Mouse (Mus musculus) c-Kit-positive CD71-negative TER-119-negative erythroid progenitor cells, embryonic 14.5 days (primary cell): Measurements from ENCODE around the gene Cercam.
"Not testable (repeated sequence)": the region's sequence is repeated elsewhere in the genome, so short reads cannot be mapped to it uniquely, and the experiment has no call there.

Source experiments
- DNase-seq: peaks from one replicate; pipeline ENCODE4 v3.0.0-alpha.2; 2013; ENCODE audit warnings: low read depth

The Cercam gene

DNA sequence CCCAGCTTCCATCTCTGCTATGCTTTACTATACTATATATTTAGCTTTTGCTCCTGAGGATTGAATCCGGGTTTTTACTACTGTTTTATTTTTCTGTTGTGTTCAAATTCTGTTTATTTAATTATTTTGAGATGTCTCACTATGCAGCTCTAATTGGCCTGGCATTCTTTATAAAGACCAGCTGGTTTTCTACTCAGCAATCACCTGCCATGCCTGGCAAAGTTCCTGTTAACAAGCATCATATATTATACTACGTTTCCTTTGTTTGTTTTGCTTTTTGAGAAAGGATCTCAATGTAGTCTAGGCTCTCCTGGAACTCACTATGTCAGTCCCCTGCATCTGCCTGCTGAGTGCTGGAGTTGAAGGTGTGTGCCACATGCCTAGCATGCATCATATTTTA, 28.4 kb downstream of the Cercam start:
- DNase-seq, result no peak

DNA sequence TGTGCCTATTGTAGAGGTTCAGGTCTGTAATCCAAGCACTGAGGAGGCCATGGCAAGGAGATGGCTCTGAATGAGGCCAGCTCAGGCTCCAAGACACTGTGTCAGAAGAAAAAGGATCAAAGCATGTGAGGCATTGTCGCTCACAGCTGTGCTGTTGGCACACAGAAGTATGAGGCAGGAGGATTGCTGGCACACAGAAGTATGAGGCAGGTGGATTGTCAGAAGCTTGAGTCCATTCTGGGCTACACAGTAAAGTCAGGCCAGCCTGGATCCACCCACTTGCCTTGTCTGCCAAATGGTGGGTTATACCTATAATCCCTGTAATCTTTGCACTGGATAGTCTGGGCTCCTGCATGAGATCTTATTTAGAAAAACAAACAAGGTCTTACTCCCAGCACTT, 29.1 kb downstream of the Cercam start:
- no peak for DNase-seq

- DNase-seq, result no peak
Measured at GRCm38 (mm10) chr2:29902194-29902593, 33.2 kb downstream of the Cercam start.

DNA sequence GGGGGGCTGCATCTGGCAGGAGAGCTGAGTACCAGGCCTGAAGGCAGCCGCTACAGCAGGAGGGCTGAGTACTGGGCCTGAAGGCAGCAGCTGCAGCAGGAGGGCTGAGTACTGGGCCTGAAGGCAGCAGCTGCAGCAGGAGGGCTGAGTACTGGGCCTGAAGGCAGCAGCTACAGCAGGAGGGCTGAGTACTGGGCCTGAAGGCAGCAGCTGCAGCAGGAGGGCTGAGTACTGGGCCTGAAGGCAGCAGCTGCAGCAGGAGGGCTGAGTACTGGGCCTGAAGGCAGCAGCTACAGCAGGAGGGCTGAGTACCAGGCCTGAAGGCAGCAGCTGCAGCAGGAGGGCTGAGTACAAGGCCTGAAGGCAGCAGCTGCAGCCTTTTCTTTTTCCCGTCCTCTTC, 39.2 kb downstream of the Cercam start:
- not testable (repeated sequence) for DNase-seq

GRCm38 (mm10) chr2:29910042-29910441, 41.1 kb downstream of the Cercam start:
- peak; percentile 25 for DNase-seq

DNA sequence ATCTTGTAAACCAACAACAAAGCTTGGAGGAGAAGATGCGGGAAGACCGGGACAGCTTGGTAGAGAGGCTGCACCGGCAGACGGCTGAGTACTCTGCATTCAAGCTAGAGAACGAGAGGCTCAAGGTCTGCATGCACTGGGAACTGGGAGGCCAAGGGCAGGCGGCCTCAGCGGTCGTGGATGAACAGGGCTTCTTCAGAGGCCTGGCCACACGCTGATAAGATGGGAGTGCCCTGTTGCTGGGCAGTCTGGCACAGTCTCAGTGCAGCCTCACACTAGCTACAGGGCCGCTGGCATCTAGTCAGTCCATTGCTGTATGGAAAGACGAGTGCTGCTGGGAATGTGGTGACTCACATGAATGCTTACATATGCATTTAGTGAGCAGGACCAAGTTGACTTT, 48.7 kb downstream of the Cercam start:
- no peak for DNase-seq

GRCm38 (mm10) chr2:29922011-29922410, 53.0 kb downstream of the Cercam start:
- DNase-seq, result no peak

- DNase-seq, result no peak
Measured at GRCm38 (mm10) chr2:29926542-29926941, 57.6 kb downstream of the Cercam start.

- no peak for DNase-seq
Measured at GRCm38 (mm10) chr2:29930506-29930905, 61.5 kb downstream of the Cercam start.

GRCm38 (mm10) chr2:29931194-29931593, 62.2 kb downstream of the Cercam start:
- no peak for DNase-seq
